Mouse (Mus musculus) midbrain, embryonic 10.5 days (tissue): ENCODE measurements at regions not wholly inside any gene's neighbourhood (a gene's known extent, or its start where the extent isn't known, plus 50 kb on each side); places are given as distances from the start of the nearest gene placed in this dataset.

Experiments used
- DNase-seq: peaks from one replicate; pipeline ENCODE4 v3.0.0-alpha.2; 2017; ENCODE audit warnings: low spot score
- H3K27ac ChIP-seq: fragments of 300-500 bp; sonication (generic); replicated peaks from 2 replicates; pipeline ENCODE4 v1.5.1; 2016; ENCODE audit warnings: mild to moderate bottlenecking
- H3K27me3 ChIP-seq: fragments of 300-500 bp; sonication (generic); 2 replicates; pipeline ENCODE4 v1.6.1; 2016; ENCODE audit warnings: low read depth, mild to moderate bottlenecking; ENCODE audit not compliant: poor library complexity, severe bottlenecking
- H3K36me3 ChIP-seq: fragments of 300-500 bp; sonication (generic); 2 replicates; pipeline ENCODE4 v1.6.1; 2016; ENCODE audit warnings: mild to moderate bottlenecking, moderate library complexity
- H3K4me1 ChIP-seq: fragments of 300-500 bp; sonication (generic); 2 replicates; pipeline ENCODE4 v1.6.1; 2016
- H3K4me3 ChIP-seq: fragments of 300-500 bp; sonication (generic); 2 replicates; pipeline ENCODE4 v1.5.1; 2016; ENCODE audit warnings: mild to moderate bottlenecking, moderate library complexity
- H3K9me3 ChIP-seq: fragments of 300-500 bp; sonication (generic); replicated peaks from 2 replicates; pipeline ENCODE4 v1.6.1; 2016; ENCODE audit warnings: mild to moderate bottlenecking
- WGBS: fragments of 180-500 bp; shearing (Covaris S2); methylation state at CpG from one replicate; pipeline ENCODE4 v1.1.7; 2016; 5-methylcytosine and 5-hydroxymethylcytosine counted together

DNA sequence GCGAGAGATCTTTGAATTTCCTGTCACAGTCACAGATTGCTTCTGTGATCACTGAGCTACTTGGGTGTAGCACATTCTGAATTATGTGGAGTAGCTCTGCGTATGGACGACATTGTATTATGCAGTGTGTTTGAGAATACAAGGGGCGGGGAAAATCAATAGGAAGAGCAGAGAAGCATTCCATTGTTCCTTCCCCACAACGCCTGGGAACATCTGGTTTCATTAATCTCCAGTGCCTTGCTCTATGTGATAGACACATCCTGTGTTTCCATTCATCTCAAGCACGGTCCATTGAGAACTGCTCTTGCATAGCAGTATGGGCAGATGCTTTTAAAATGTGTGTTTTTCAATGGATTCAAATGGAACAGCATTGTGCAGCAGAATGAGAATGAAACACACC, 326.9 kb upstream of the Rgmb start:
- no peak overlapping the region for H3K4me3 ChIP-seq
- peak; percentile 27 for DNase-seq

DNA sequence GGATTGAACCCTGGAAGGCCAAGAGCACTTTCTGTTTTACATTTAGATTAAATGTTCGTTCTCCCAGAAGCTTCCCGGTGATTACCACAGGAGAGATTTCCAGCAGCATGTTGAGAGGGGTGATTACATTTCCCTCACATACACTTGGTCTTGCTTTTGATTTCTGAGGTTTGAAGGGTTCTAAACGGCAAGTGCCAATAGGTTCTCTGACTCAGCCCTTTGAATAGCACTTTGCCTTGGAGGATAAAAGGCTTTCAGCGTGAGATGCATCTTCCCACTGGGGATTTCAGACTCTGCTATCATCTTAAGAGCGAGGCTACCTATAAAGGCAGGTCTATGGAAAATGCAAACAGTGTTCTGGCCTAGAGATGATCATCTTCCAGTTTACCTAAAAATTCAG, 326.3 kb upstream of the Rgmb start:
- H3K4me1 ChIP-seq: peaks cover 15% of the 10 kb centered on the region
- H3K27ac ChIP-seq: peak overlapping the region; percentile 33; the same call in 1 of the 2 replicates
- 62% methylated on average over 5 of the region's 5 CpGs for WGBS
- DNase-seq: no peak
- no peak overlapping the region for H3K4me3 ChIP-seq
- no peaks in the 10 kb centered on the region for H3K36me3 ChIP-seq
- H3K9me3 ChIP-seq: peaks cover 4% of the 10 kb centered on the region; the same call in 1 of the 2 replicates
- H3K27me3 ChIP-seq: no peaks in the 10 kb centered on the region

More for the DNA sequence above, 326.9 kb upstream of the Rgmb start:
- H3K36me3 ChIP-seq: no peaks in the 10 kb centered on the region
- 32% methylated on average over 6 of the region's 6 CpGs for WGBS
- H3K9me3 ChIP-seq: peaks cover 4% of the 10 kb centered on the region; the same call in 1 of the 2 replicates
- peaks cover 15% of the 10 kb centered on the region for H3K4me1 ChIP-seq
- H3K27ac ChIP-seq: no peak overlapping the region
- no peaks in the 10 kb centered on the region for H3K27me3 ChIP-seq

DNA sequence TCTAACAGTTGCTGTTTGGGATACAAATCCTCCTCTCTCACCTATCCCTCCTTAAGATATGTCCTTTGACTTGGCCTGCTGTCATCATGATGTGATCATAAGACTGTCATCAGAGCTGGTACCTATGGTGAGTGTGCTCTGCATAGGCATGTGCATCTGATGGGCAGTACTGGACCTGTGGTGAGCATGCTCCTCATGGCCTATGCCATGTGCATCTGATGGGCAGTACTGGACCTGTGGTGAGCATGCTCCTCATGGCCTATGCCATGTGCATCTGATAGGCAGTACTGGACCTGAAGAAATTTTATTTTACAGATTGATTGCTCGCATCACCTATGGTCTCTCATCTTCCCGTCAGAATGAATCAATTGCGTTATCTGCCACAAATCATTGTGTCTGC, 325.8 kb upstream of the Rgmb start:
- WGBS: 91% methylated on average over 3 of the region's 3 CpGs

DNA sequence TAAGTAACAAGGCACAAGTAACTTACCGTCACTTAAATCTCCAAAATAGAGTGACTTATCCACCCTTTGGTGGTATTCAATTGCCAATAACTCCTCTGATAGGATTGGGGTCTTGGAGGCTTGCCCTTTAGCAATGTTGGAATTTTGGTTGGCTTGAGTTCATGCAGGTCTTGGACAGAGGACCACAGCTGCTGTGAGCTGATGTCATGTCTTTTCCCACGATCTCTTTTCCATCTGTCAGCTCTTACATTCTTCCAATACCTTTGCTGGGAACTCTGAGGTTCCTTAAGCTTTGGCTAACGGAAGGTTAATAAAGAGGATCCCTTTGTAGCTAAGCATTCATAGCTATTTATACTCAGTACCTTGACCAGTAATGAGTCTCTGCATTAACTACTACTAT, 324.7 kb upstream of the Rgmb start:
- Histone ChIP-seq H3K4me3 (no peak overlapping the region), H3K27ac (no peak overlapping the region), H3K4me1 (peaks cover 15% of the 10 kb centered on the region), H3K9me3 (peaks cover 1% of the 10 kb centered on the region; the same call in 1 of the 2 replicates), H3K36me3 (no peaks in the 10 kb centered on the region), H3K27me3 (no peaks in the 10 kb centered on the region)
- 84% methylated on average over 3 of the region's 3 CpGs for WGBS
- no peak for DNase-seq

More for the DNA sequence above, 325.8 kb upstream of the Rgmb start:
- no peak overlapping the region for H3K4me3 ChIP-seq
- DNase-seq: no peak
- no peaks in the 10 kb centered on the region for H3K27me3 ChIP-seq
- peaks cover 15% of the 10 kb centered on the region for H3K4me1 ChIP-seq
- H3K9me3 ChIP-seq: peaks cover 4% of the 10 kb centered on the region; the same call in 1 of the 2 replicates
- H3K27ac ChIP-seq: no peak overlapping the region
- H3K36me3 ChIP-seq: no peaks in the 10 kb centered on the region
